Comparison of ENCODE assay signal across 27 mouse cellular contexts in genomic region chr4:99792365-99792764, GRCm38 (mm10). TPM values are rescaled to one million over a fixed set of nuclear protein-coding genes. Genes with fewer than 3 reads are reported as not detected.
A peak's percentile ranks its signal among the peaks of the same experiment; 100 is the strongest.
DNase-seq lines count a peak whose midpoint lies in the region; ATAC-seq and TF ChIP-seq lines count a peak whose summit lies in the region.
"Had no signal": no experiment of that assay in that cellular context is flagged by ENCODE, and none has a peak within 500 bp of the region (broad histone marks: within the 10 kb centered on the region; RNA-seq: fewer than 3 reads in every experiment).

No protein-coding gene starts in this region.

- no peak overlapping the region for H3K4me2 ChIP-seq in lung, embryonic 14.5 days
- H3K4me2 ChIP-seq in midbrain, embryonic 15.5 days: no peak overlapping the region
- H3K4me2 ChIP-seq: embryonic facial prominence, embryonic 13.5 days; forebrain, embryonic 12.5 days; heart, embryonic 13.5 days; hindbrain, embryonic 14.5 days; limb, embryonic 13.5 days; liver, embryonic 13.5 days; lung, embryonic 15.5 days; stomach, embryonic 15.5 days had no signal

- DNase-seq in lung, embryonic 14.5 days: peak; percentile 16
- DNase-seq in lung, postnatal 4 days: no peak
- DNase-seq in R1 (ENCODE audit: low read depth, low spot score): peak; percentile 18
- DNase-seq in embryo, embryonic 11 days: peak; percentile 5
- DNase-seq in cerebellum, postnatal 25 days: no peak
- no peak for DNase-seq in adrenal gland, postnatal 10 days
- DNase-seq: cerebellum, adult 11 months; cerebellum, postnatal 10 days; gastrocnemius, postnatal 36 days; heart, adult 2 months; heart, postnatal 14 days; kidney, adult 9 months; kidney, postnatal 4 days; liver, embryonic 13.5 days; lung, postnatal 36 days; thymus, postnatal 25 days had no signal

- H3K4me1 ChIP-seq in lung, embryonic 14.5 days (ENCODE audit: insufficient read depth): no peaks in the 10 kb centered on the region
- no peaks in the 10 kb centered on the region for H3K4me1 ChIP-seq in midbrain, embryonic 15.5 days
- H3K4me1 ChIP-seq: embryonic facial prominence, embryonic 13.5 days; forebrain, embryonic 12.5 days; heart, embryonic 13.5 days; limb, embryonic 13.5 days; liver, embryonic 13.5 days; lung, embryonic 15.5 days; stomach, embryonic 15.5 days had no signal

- TF ChIP-seq CTCF in lung, embryonic 14.5 days (IDR thresholded peaks at IDR 0.05; ENCODE audit: low read depth): no peak

- no peaks in the 10 kb centered on the region for H3K9me3 ChIP-seq in lung, embryonic 14.5 days (ENCODE audit: low read depth, low read length)
- no peaks in the 10 kb centered on the region for H3K9me3 ChIP-seq in midbrain, embryonic 15.5 days
- H3K9me3 ChIP-seq: embryonic facial prominence, embryonic 13.5 days; forebrain, embryonic 12.5 days; heart, embryonic 13.5 days; liver, embryonic 13.5 days; lung, embryonic 15.5 days; stomach, embryonic 15.5 days had no signal

- H3K27ac ChIP-seq in lung, embryonic 14.5 days (ENCODE audit: low read depth): no peak overlapping the region
- H3K27ac ChIP-seq in midbrain, embryonic 15.5 days: no peak overlapping the region
- H3K27ac ChIP-seq: embryonic facial prominence, embryonic 13.5 days; forebrain, embryonic 12.5 days; heart, adult 2 months; heart, embryonic 13.5 days; hindbrain, embryonic 14.5 days; limb, embryonic 13.5 days; liver, embryonic 13.5 days; lung, embryonic 15.5 days; stomach, embryonic 15.5 days had no signal

- H3K9ac ChIP-seq in lung, embryonic 14.5 days: no peak overlapping the region
- no peak overlapping the region for H3K9ac ChIP-seq in midbrain, embryonic 15.5 days
- H3K9ac ChIP-seq: embryonic facial prominence, embryonic 13.5 days; forebrain, embryonic 12.5 days; heart, embryonic 13.5 days; hindbrain, embryonic 14.5 days; limb, embryonic 13.5 days; liver, embryonic 13.5 days; lung, embryonic 15.5 days; stomach, embryonic 15.5 days had no signal

- ATAC-seq in lung, embryonic 14.5 days (ENCODE audit: insufficient read depth): no peak
- ATAC-seq in midbrain, embryonic 15.5 days (replicated peaks): no peak
- ATAC-seq: inflammation-experienced regulatory T-cells, adult 6 months; midbrain, embryonic 16.5 days had no signal

- H3K36me3 ChIP-seq in lung, embryonic 14.5 days (ENCODE audit: insufficient read depth): 0 out of 2 replicates have a peak, but pooled peaks cover under 1% of the 10 kb centered on the region
- no peaks in the 10 kb centered on the region for H3K36me3 ChIP-seq in midbrain, embryonic 15.5 days (replicated peaks)
- H3K36me3 ChIP-seq: forebrain, embryonic 12.5 days; lung, embryonic 15.5 days; stomach, embryonic 15.5 days had no signal

- WGBS in lung, embryonic 14.5 days: 88% methylated on average over 6 of the region's 6 CpGs
- WGBS in midbrain, embryonic 15.5 days: 92% methylated on average over 6 of the region's 6 CpGs

- no peaks in the 10 kb centered on the region for H3K27me3 ChIP-seq in lung, embryonic 14.5 days (ENCODE audit: insufficient read depth, low read length)
- no peaks in the 10 kb centered on the region for H3K27me3 ChIP-seq in midbrain, embryonic 15.5 days (replicated peaks)
- H3K27me3 ChIP-seq: embryonic facial prominence, embryonic 13.5 days; forebrain, embryonic 12.5 days; heart, embryonic 13.5 days; limb, embryonic 13.5 days; liver, embryonic 13.5 days; lung, embryonic 15.5 days; stomach, embryonic 15.5 days had no signal

- no peak overlapping the region for H3K4me3 ChIP-seq in lung, embryonic 14.5 days (ENCODE audit: low read depth, low read length)
- H3K4me3 ChIP-seq in midbrain, embryonic 15.5 days: no peak overlapping the region
- H3K4me3 ChIP-seq: embryonic facial prominence, embryonic 13.5 days; erythroblast, embryonic 14.5 days; forebrain, embryonic 12.5 days; heart, adult 2 months; heart, embryonic 13.5 days; limb, embryonic 13.5 days; liver, embryonic 13.5 days; lung, embryonic 15.5 days; stomach, embryonic 15.5 days had no signal

RNA-seq across cellular contexts. Expression of gene Efcab7, which starts 36.6 kb away (rescaled TPM):
- polyA plus RNA-seq in lung, embryonic 14.5 days (2014; fragmentation: Nextera tagmentation; extraction: Ambion mirVana): 25.6 and 27.3 TPM in 2 replicates
- 10 to 100 TPM in 1 of 2 experiments, 1 to 10 TPM in 1; 6.5 to 10.7 TPM for total RNA-seq in adrenal gland, postnatal 10 days (2021)
- 10.8 and 12.5 TPM in 2 replicates for polyA plus RNA-seq in midbrain, embryonic 15.5 days (2015; fragmentation: Nextera tagmentation; extraction: Ambion mirVana)
- polyA plus RNA-seq: erythroblast, embryonic 14.5 days had no signal

Comparison
In these comparisons a context has a peak if more than half of its experiments do, and no peak if none do; other contexts are left out.
1. DNase-seq: peak in lung, embryonic 14.5 days (single experiment), R1 (single experiment) and embryo, embryonic 11 days (single experiment); none in lung, postnatal 4 days (0 of 2), cerebellum, postnatal 25 days (0 of 2) and adrenal gland, postnatal 10 days (single experiment).